Mouse (Mus musculus): ENCODE measurements around the gene Polr3g. TPM values are rescaled to one million over a fixed set of nuclear protein-coding genes. Genes with fewer than 3 reads are reported as not detected.
A peak's percentile ranks its signal among the peaks of the same experiment; 100 is the strongest.

The Polr3g gene
- polyA plus RNA-seq, 1 experiment from 2014 or later, result 17.6 TPM

DNA sequence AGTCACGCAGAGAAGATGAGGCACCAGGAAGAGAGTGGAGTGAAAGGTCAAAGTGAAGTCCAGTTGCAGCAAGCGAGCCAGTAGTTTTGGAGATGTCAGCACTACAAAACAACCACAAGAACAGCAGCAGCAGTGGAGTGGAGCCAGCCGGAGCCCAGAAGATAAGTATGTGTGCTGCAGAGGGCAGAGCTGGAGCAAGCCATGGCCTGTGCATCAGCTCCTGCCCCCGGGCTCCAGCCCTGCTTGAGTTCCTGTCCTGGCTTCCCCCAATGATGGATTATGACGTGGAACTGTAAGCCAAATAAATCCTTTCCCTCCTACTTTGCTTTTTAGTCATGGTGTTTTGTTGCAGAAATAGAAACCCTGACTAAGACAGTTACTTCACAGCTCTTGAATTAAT, 26.6 kb downstream of the Polr3g start:
- Histone ChIP-seq H3K4me1 (ENCODE audit: control insufficient read depth, insufficient read depth, low read length) (no peaks in the 10 kb centered on the region), H3K4me2 (ENCODE audit: low read depth, low read length) (no peak overlapping the region), H3K4me3 (ENCODE audit: low read depth, low read length) (no peak overlapping the region), H3K36me3 (replicated peaks; ENCODE audit: control insufficient read depth, insufficient read depth, low read depth, low read length) (no peaks in the 10 kb centered on the region), H3K27me3 (ENCODE audit: control insufficient read depth, insufficient read depth, low read length) (no peaks in the 10 kb centered on the region), H3K27ac (replicated peaks; ENCODE audit: low read depth, low read length) (no peak overlapping the region), H3K9ac (replicated peaks; ENCODE audit: low read length) (no peak overlapping the region), H3K9me3 (replicated peaks; ENCODE audit: control insufficient read depth, low read length) (no peaks in the 10 kb centered on the region)
- DNase-seq (ENCODE audit: low spot score) (no peak), ATAC-seq (replicated peaks; ENCODE audit: insufficient number of reproducible peaks, low FRiP score, low TSS enrichment, low read depth) (no peak)
- WGBS, result 83% methylated on average over 5 of the region's 5 CpGs

DNA sequence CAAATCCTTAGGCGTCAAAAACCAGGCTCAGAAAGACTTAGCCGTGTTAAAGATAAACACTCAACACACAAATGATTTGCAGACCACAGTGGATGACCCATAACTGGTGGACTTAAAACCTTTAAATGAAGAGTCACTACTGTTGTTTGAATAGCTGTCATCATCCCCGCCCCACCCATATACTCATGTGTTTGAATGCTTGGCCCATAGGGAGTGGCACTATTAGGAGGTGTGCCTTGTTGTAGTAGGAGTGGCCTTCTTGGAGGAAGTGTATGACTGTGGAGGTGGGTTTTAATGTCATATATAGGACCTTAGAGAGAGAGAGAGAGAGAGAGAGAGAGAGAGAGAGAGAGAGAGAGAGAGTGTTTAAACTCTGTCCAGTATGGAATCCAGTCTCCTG, 27.7 kb downstream of the Polr3g start:
- ATAC-seq (replicated peaks; ENCODE audit: insufficient number of reproducible peaks, low FRiP score, low TSS enrichment, low read depth) (no peak), DNase-seq (ENCODE audit: low spot score) (no peak)
- H3K9ac ChIP-seq (replicated peaks; ENCODE audit: low read length), result no peak overlapping the region
- no peaks in the 10 kb centered on the region for H3K27me3 ChIP-seq (ENCODE audit: control insufficient read depth, insufficient read depth, low read length)
- no peak overlapping the region for H3K4me3 ChIP-seq (ENCODE audit: low read depth, low read length)
- 93% methylated on average over 3 of the region's 3 CpGs for WGBS
- no peaks in the 10 kb centered on the region for H3K9me3 ChIP-seq (replicated peaks; ENCODE audit: control insufficient read depth, low read length)
- no peak overlapping the region for H3K4me2 ChIP-seq (ENCODE audit: low read depth, low read length)
- H3K27ac ChIP-seq (replicated peaks; ENCODE audit: low read depth, low read length), result no peak overlapping the region
- H3K4me1 ChIP-seq (ENCODE audit: control insufficient read depth, insufficient read depth, low read length), result no peaks in the 10 kb centered on the region
- no peaks in the 10 kb centered on the region for H3K36me3 ChIP-seq (replicated peaks; ENCODE audit: control insufficient read depth, insufficient read depth, low read depth, low read length)

DNA sequence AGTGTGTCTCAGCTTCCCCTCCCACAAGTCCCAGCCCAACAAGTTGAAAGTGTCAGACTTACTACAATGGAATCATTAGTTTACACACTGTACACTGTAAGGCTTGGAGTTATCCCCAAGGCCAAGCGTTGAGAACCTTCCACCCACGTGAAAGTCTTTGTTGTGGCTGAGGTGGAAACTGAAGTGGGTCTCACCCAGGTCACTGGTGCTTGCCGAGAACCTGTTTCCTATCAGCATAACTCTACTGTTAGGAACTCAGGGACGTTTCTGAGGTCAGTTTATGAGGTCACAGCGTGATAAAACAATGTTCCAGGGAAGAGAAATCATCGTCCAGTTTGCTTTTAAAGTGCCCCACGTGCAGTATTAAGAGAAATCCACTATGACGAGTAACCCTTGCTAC, 35.5 kb downstream of the Polr3g start:
- no peaks in the 10 kb centered on the region for H3K9me3 ChIP-seq (replicated peaks; ENCODE audit: control insufficient read depth, low read length)
- H3K4me3 ChIP-seq (ENCODE audit: low read depth, low read length), result no peak overlapping the region
- no peaks in the 10 kb centered on the region for H3K27me3 ChIP-seq (ENCODE audit: control insufficient read depth, insufficient read depth, low read length)
- no peak overlapping the region for H3K4me2 ChIP-seq (ENCODE audit: low read depth, low read length)
- 88% methylated on average over 8 of the region's 8 CpGs for WGBS
- no peak for DNase-seq (ENCODE audit: low spot score)
- no peak overlapping the region for H3K9ac ChIP-seq (replicated peaks; ENCODE audit: low read length)
- H3K4me1 ChIP-seq (ENCODE audit: control insufficient read depth, insufficient read depth, low read length), result no peaks in the 10 kb centered on the region
- no peak for ATAC-seq (replicated peaks; ENCODE audit: insufficient number of reproducible peaks, low FRiP score, low TSS enrichment, low read depth)
- H3K36me3 ChIP-seq (replicated peaks; ENCODE audit: control insufficient read depth, insufficient read depth, low read depth, low read length), result no peaks in the 10 kb centered on the region; the same call in 1 of the 2 replicates
- H3K27ac ChIP-seq (replicated peaks; ENCODE audit: low read depth, low read length), result no peak overlapping the region

DNA sequence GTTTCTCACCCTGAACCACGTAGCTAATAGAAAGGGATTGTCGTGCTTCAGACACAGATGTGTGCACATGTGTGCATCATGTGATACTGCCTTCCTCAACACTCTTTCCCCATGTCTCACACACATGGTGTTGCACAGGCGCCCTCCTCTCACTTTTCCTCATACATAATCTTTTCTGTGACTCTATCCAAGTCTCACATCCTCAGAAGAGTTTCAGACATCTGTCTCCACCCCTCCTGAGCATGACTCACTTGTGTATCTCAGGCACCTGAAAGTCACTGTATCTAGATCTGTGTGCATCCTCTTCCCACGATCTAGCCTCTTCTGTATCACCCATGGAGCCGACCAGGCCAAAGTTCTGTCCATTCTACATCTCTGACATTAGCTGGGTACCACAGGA, 43.1 kb downstream of the Polr3g start:
- Histone ChIP-seq H3K9me3 (replicated peaks; ENCODE audit: control insufficient read depth, low read length) (no peaks in the 10 kb centered on the region), H3K4me3 (ENCODE audit: low read depth, low read length) (no peak overlapping the region), H3K27me3 (ENCODE audit: control insufficient read depth, insufficient read depth, low read length) (no peaks in the 10 kb centered on the region), H3K9ac (replicated peaks; ENCODE audit: low read length) (no peak overlapping the region), H3K4me2 (ENCODE audit: low read depth, low read length) (no peak overlapping the region), H3K27ac (replicated peaks; ENCODE audit: low read depth, low read length) (no peak overlapping the region), H3K36me3 (replicated peaks; ENCODE audit: control insufficient read depth, insufficient read depth, low read depth, low read length) (peaks cover 7% of the 10 kb centered on the region), H3K4me1 (ENCODE audit: control insufficient read depth, insufficient read depth, low read length) (no peaks in the 10 kb centered on the region)
- 85% methylated on average over 5 of the region's 5 CpGs for WGBS
- no peak for DNase-seq (ENCODE audit: low spot score)
- no peak for ATAC-seq (replicated peaks; ENCODE audit: insufficient number of reproducible peaks, low FRiP score, low TSS enrichment, low read depth)

DNA sequence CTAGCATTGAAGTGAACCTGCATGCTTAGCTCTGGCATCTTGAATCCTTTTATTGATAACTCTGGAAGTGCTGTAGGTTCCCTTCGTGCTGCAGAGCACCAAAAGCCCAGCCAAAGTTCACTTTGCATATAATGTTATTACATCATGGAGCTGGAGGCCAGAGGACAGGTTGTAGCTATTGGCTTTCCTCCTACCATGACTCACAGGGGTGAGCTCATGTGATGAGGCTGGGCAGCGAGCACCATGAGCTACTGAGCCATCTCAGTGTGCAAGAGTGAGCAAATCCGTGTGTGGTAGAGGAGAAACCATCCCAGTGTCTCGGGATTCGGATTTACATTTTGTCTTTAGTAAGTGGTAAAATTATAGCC, 46.5 kb downstream of the Polr3g start:
- 89% methylated on average over 5 of the region's 5 CpGs for WGBS
- Histone ChIP-seq H3K9me3 (replicated peaks; ENCODE audit: control insufficient read depth, low read length) (no peaks in the 10 kb centered on the region), H3K9ac (replicated peaks; ENCODE audit: low read length) (no peak overlapping the region), H3K4me2 (ENCODE audit: low read depth, low read length) (no peak overlapping the region), H3K36me3 (replicated peaks; ENCODE audit: control insufficient read depth, insufficient read depth, low read depth, low read length) (peaks cover 2% of the 10 kb centered on the region), H3K27me3 (ENCODE audit: control insufficient read depth, insufficient read depth, low read length) (no peaks in the 10 kb centered on the region), H3K4me3 (ENCODE audit: low read depth, low read length) (no peak overlapping the region), H3K27ac (replicated peaks; ENCODE audit: low read depth, low read length) (no peak overlapping the region), H3K4me1 (ENCODE audit: control insufficient read depth, insufficient read depth, low read length) (no peaks in the 10 kb centered on the region)
- ATAC-seq (replicated peaks; ENCODE audit: insufficient number of reproducible peaks, low FRiP score, low TSS enrichment, low read depth) (no peak), DNase-seq (ENCODE audit: low spot score) (no peak)

DNA sequence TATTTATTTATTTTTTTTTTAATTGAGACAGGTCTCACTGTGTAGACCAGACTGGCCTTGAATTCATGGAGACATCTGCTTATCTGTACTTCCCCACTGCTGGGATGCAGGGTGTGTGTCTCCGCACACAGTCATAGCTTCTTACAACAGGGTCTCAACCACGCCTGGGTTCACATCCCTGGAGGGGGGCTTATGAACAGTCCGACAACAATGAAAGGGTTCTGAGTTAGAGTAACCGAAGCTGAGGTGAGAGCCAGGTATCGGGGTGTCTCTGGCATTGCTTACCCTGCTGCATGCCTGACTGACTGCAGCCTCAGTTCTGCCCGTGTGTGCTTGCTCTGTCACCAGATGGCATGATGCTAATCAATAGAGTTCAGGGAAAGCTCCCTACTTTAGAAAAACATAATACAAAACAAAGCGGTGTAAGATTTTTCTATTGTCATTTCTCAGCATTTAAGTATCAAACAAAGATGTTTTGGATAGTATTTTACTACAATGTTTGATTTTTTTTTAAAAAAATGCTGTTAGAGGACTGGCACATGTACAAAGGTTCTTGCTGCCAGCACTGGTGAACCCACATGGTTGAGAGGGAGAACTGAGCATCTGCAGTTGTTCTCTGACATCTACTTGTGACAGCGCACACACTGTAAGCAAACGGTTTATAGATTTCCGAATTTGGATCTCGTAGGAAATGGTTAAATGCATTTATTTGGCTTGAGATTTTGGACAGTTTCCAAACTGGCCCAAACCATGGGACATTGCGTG, 47.1 kb downstream of the Polr3g start:
- H3K4me1 ChIP-seq (ENCODE audit: control insufficient read depth, insufficient read depth, low read length), result no peaks in the 10 kb centered on the region
- no peak overlapping the region for H3K4me2 ChIP-seq (ENCODE audit: low read depth, low read length)
- ATAC-seq (replicated peaks; ENCODE audit: insufficient number of reproducible peaks, low FRiP score, low TSS enrichment, low read depth) (no peak), DNase-seq (ENCODE audit: low spot score) (no peak)
- no peaks in the 10 kb centered on the region for H3K36me3 ChIP-seq (replicated peaks; ENCODE audit: control insufficient read depth, insufficient read depth, low read depth, low read length)
- H3K27me3 ChIP-seq (ENCODE audit: control insufficient read depth, insufficient read depth, low read length), result no peaks in the 10 kb centered on the region
- no peaks in the 10 kb centered on the region for H3K9me3 ChIP-seq (replicated peaks; ENCODE audit: control insufficient read depth, low read length)
- 92% methylated on average over 12 of the region's 12 CpGs for WGBS
- H3K27ac ChIP-seq (replicated peaks; ENCODE audit: low read depth, low read length), result no peak overlapping the region
- no peak overlapping the region for H3K9ac ChIP-seq (replicated peaks; ENCODE audit: low read length)
- no peak overlapping the region for H3K4me3 ChIP-seq (ENCODE audit: low read depth, low read length)

DNA sequence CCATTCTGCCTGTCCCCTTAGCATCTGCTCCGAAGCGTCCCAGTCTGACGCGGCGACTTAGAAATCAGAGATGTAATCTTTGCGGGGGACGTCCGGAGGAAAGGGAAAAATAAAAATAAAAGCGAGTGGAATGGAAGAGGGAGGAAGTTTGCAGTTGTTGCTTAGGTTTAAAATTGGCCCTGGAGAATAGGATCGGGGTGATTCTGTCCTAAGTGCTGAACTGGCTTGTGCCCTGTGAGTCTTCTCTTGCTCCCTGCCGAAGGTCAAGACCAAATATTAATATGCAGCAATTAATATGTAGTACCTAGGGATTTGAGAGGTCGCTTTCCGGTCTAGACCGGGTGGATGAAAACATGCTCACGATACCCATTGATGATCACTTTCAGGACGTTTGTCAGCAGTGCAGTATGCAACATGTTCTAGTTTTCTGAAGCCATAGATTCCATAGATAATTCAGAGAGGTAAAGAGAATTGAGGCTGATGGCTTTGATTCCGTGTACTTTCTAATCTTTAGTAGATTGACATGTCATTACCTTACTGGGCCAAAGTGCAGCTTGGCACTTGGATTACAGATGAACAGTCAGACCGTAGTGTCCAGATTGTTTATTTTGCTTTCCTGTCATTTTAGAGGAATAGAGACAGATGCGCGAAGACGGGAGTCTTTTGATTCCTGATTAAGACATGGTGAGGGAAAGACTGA, 52.6 kb downstream of the Polr3g start:
- H3K27me3 ChIP-seq (ENCODE audit: control insufficient read depth, insufficient read depth, low read length), result no peaks in the 10 kb centered on the region
- no peaks in the 10 kb centered on the region for H3K9me3 ChIP-seq (replicated peaks; ENCODE audit: control insufficient read depth, low read length)
- DNase-seq (ENCODE audit: low spot score), result no peak
- ATAC-seq (replicated peaks; ENCODE audit: insufficient number of reproducible peaks, low FRiP score, low TSS enrichment, low read depth), result peak; percentile 2; the same call in 1 of the 2 replicates
- H3K27ac ChIP-seq (replicated peaks; ENCODE audit: low read depth, low read length), result peak overlapping the region; percentile 67; the same call in 1 of the 2 replicates
- H3K4me3 ChIP-seq (ENCODE audit: low read depth, low read length), result peak overlapping the region; percentile 72
- H3K4me2 ChIP-seq (ENCODE audit: low read depth, low read length), result peak overlapping the region; percentile 57
- H3K9ac ChIP-seq (replicated peaks; ENCODE audit: low read length), result peak overlapping the region; percentile 67
- no peaks in the 10 kb centered on the region for H3K36me3 ChIP-seq (replicated peaks; ENCODE audit: control insufficient read depth, insufficient read depth, low read depth, low read length)
- H3K4me1 ChIP-seq (ENCODE audit: control insufficient read depth, insufficient read depth, low read length), result no peaks in the 10 kb centered on the region
- WGBS, result 9% methylated on average over 21 of the region's 21 CpGs

DNA sequence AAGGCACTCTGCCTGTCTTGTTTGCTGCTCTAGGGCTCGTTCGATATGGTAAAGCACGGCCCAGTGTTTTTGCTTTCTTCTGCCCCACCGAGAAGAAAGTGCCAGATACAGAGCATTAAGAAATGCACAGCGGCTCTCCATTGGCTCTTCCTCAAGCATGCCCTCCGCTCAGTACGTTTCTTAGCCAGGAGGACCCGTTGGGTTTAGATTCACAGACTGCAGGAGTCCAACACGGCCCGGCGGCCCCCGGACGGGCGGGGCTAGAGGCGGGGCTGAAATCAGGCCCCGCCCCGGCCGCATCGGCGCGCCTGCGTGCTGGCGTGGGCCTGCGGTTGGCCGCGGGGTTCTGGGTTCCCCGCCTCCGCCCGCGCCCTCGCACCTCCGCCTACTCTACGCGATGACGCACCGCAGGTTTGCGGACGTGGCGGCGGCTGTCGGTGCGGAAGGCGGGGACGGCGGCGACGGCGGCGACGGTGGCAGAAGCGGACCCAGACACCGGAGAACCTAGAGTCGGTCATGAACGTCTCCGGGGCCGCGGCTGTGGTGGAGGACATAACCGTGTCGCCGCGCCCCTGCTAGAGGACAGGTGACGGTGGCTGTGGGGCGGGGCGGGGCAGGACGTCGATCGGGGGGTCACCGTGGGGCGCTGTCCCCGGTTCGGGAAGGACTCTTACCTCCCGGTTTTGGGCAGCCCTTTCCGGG, 53.3 kb downstream of the Polr3g start, which contains the start of gene Lysmd3:
Gene Lysmd3, plus strand, starts transcription at position 313 of the 702 bp plus-strand sequence.
- Histone ChIP-seq H3K9ac (replicated peaks; ENCODE audit: low read length) (peak within 1 kb of the TSS; percentile 67), H3K36me3 (replicated peaks; ENCODE audit: control insufficient read depth, insufficient read depth, low read depth, low read length) (no peaks in the 10 kb centered on the region), H3K4me3 (ENCODE audit: low read depth, low read length) (peak within 1 kb of the TSS; percentile 72), H3K4me1 (ENCODE audit: control insufficient read depth, insufficient read depth, low read length) (no peaks in the 10 kb centered on the region), H3K4me2 (ENCODE audit: low read depth, low read length) (peak within 1 kb of the TSS; percentile 57), H3K27ac (replicated peaks; ENCODE audit: low read depth, low read length) (peak within 1 kb of the TSS; percentile 67), H3K9me3 (replicated peaks; ENCODE audit: control insufficient read depth, low read length) (no peaks in the 10 kb centered on the region), H3K27me3 (ENCODE audit: control insufficient read depth, insufficient read depth, low read length) (no peaks in the 10 kb centered on the region)
- ATAC-seq (replicated peaks; ENCODE audit: insufficient number of reproducible peaks, low FRiP score, low TSS enrichment, low read depth), result peak; percentile 97
- DNase-seq (ENCODE audit: low spot score), result peak; percentile 93
- WGBS, result under 1% methylated on average over 70 of the region's 73 CpGs
